Mouse (Mus musculus): ENCODE data around the gene Mok. TPM values are rescaled to one million over a fixed set of nuclear protein-coding genes. Genes with fewer than 3 reads are reported as not detected.

Gene Mok
- total RNA-seq, 1 experiment from 2014 or later: 0.25 TPM

GRCm38 (mm10) chr12:110790580-110790979 lies 50.2 kb downstream of the Mok start:
- no peak for ATAC-seq (replicated peaks in 1 of 2; ENCODE audit: insufficient read depth in 1 of 2, low FRiP score in 2 of 2, low TSS enrichment in 1 of 2, low read depth in 1 of 2, poor library complexity in 2 of 2, severe bottlenecking in 2 of 2)

DNA sequence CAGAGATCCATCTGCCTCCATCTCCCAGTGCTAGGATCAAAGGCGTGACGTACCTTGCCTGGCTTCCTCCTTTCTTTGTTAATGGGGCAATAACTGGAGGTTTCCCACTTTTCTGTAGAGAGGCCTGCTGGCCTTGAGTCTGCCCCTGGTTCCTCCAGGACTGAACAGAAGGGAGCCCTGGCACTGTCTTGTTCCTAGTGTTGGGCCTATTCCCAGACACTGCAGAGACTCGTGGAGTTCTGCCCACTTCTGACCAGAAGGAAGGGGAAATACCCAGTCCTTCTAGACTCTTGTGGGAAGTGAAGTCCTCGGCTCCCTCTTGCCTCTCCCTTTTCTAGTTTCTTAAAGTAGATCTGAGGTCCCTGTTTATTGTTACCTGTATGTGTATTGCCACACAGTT lies 54.5 kb downstream of the Mok start:
- no peak for ATAC-seq (replicated peaks in 1 of 2; ENCODE audit: insufficient read depth in 1 of 2, low FRiP score in 2 of 2, low TSS enrichment in 1 of 2, low read depth in 1 of 2, poor library complexity in 2 of 2, severe bottlenecking in 2 of 2)

- no peak for ATAC-seq (replicated peaks in 1 of 2; ENCODE audit: insufficient read depth in 1 of 2, low FRiP score in 2 of 2, low TSS enrichment in 1 of 2, low read depth in 1 of 2, poor library complexity in 2 of 2, severe bottlenecking in 2 of 2)
Measured at GRCm38 (mm10) chr12:110784211-110784610, 56.5 kb downstream of the Mok start.

DNA sequence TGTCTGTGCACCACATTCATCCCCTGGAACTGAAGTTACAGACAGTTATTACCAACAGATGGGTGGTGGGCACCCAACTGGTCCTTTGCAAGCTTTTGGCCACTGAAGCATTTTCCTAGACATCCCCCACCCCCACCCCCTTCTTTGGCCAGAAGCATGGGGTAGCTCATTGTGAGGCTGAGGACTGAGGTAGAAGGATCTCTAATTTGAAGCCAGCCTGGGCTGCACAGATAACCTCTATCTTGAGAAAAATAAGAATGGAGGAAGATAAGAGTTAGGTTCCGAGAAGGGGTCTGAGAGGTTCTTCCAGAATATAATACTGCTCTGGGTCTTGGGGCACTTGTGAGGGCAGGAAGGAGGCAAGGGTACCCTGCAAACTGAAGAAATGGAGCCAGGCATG lies 58.5 kb downstream of the Mok start:
- ATAC-seq (replicated peaks in 1 of 2; ENCODE audit: insufficient read depth in 1 of 2, low FRiP score in 2 of 2, low TSS enrichment in 1 of 2, low read depth in 1 of 2, poor library complexity in 2 of 2, severe bottlenecking in 2 of 2): no peak

DNA sequence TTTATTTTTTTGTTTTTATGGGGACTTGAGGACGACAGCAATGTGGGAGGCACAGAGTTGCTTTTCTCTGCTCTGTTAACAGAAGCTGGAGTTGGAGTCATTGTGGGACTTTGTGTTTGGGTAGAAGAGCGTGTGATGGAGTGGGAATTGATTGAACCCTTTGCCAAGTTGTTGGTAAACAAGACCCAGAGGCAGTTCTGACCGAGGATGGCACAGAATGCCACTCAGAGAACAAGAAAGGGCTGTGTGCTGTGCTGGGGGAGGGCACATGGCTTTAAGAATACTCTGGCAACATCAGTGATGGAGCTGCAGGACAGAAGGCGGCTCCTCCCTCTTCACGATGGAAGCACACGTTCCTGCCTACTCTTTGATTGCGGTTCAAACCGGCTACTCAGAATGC lies 59.6 kb downstream of the Mok start:
- no peak for ATAC-seq (replicated peaks in 1 of 2; ENCODE audit: insufficient read depth in 1 of 2, low FRiP score in 2 of 2, low TSS enrichment in 1 of 2, low read depth in 1 of 2, poor library complexity in 2 of 2, severe bottlenecking in 2 of 2)

DNA sequence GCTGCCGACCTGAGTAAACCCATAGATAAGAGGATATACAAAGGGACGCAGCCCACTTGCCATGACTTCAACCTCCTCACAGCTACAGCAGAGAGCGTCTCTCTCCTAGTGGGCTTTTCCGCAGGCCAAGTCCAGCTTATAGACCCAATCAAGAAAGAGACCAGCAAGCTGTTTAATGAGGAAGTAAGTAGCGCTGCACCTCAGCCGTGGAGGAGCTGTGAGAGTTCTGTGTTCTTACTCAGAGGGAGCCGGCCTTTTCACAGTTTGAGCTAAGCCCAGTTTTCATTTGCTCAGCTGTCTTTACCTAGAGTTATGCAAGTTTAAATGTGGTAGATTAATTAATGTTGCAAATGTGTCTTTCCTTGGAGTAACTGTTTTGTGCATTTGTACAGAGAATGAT lies 61.4 kb downstream of the Mok start:
- 0 out of 4 replicates have a peak, but pooled peaks have one; percentile 22 to 25 for ATAC-seq (replicated peaks in 1 of 2; ENCODE audit: insufficient read depth in 1 of 2, low FRiP score in 2 of 2, low TSS enrichment in 1 of 2, low read depth in 1 of 2, poor library complexity in 2 of 2, severe bottlenecking in 2 of 2)

- peak; percentile 54 to 58 for ATAC-seq (replicated peaks in 1 of 2; ENCODE audit: insufficient read depth in 1 of 2, low FRiP score in 2 of 2, low TSS enrichment in 1 of 2, low read depth in 1 of 2, poor library complexity in 2 of 2, severe bottlenecking in 2 of 2)
Measured at GRCm38 (mm10) chr12:110777853-110778252, 62.9 kb downstream of the Mok start.

- peak; percentile 19 to 72; a peak in 2 of 4 replicates for ATAC-seq (replicated peaks in 1 of 2; ENCODE audit: insufficient read depth in 1 of 2, low FRiP score in 2 of 2, low TSS enrichment in 1 of 2, low read depth in 1 of 2, poor library complexity in 2 of 2, severe bottlenecking in 2 of 2)
Measured at GRCm38 (mm10) chr12:110775628-110776426, 64.9 kb downstream of the Mok start.

DNA sequence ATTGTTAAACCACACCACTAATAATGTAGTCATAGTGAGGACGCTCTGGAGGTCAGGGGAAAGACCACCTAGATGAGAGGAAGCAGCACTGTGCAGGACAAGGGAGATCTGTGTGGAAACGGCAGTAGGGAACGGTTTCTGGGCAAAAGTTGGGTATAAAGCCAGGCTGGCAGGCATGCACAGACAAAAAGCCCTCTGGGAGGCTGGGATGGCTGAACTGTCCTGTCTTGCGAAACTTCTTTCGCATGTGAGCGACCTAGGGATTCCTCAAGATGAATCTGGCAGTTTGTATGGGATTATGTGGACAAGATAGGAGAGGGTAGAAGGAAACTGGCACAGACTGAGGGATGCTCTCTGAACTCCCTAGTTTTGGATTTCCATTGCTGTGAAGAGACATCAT lies 68.8 kb downstream of the Mok start:
- no peak for ATAC-seq (replicated peaks in 1 of 2; ENCODE audit: insufficient read depth in 1 of 2, low FRiP score in 2 of 2, low TSS enrichment in 1 of 2, low read depth in 1 of 2, poor library complexity in 2 of 2, severe bottlenecking in 2 of 2)

- peak; percentile 84 to 89 for ATAC-seq (replicated peaks in 1 of 2; ENCODE audit: insufficient read depth in 1 of 2, low FRiP score in 2 of 2, low TSS enrichment in 1 of 2, low read depth in 1 of 2, poor library complexity in 2 of 2, severe bottlenecking in 2 of 2)
Measured at GRCm38 (mm10) chr12:110770479-110771247, 70.1 kb downstream of the Mok start.

- ATAC-seq (replicated peaks in 1 of 2; ENCODE audit: insufficient read depth in 1 of 2, low FRiP score in 2 of 2, low TSS enrichment in 1 of 2, low read depth in 1 of 2, poor library complexity in 2 of 2, severe bottlenecking in 2 of 2): no peak
Measured at GRCm38 (mm10) chr12:110769660-110770297, 71.0 kb downstream of the Mok start.

DNA sequence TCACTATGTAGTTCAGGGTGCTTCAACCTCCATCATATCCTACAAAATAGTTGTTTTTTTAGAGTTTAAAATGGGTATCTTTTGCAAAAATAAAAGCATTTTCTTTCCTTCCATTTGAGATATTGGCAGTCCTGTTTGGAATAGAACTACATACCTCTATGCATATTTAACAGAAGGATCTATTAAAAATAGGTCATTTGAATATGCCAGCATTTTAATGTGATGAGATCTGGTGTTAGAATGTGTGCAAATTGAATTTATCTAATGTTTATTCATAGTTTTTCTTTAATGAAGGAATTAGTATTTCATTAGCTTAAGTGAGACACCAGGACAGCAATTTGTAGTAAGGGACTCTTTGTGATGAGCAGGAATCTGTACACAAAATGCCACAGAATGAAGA lies 72.2 kb downstream of the Mok start:
- no peak for ATAC-seq (replicated peaks in 1 of 2; ENCODE audit: insufficient read depth in 1 of 2, low FRiP score in 2 of 2, low TSS enrichment in 1 of 2, low read depth in 1 of 2, poor library complexity in 2 of 2, severe bottlenecking in 2 of 2)

- peak; percentile 49 to 60; a peak in 3 of 4 replicates for ATAC-seq (replicated peaks in 1 of 2; ENCODE audit: insufficient read depth in 1 of 2, low FRiP score in 2 of 2, low TSS enrichment in 1 of 2, low read depth in 1 of 2, poor library complexity in 2 of 2, severe bottlenecking in 2 of 2)
Measured at GRCm38 (mm10) chr12:110764531-110764930, 76.2 kb downstream of the Mok start.

DNA sequence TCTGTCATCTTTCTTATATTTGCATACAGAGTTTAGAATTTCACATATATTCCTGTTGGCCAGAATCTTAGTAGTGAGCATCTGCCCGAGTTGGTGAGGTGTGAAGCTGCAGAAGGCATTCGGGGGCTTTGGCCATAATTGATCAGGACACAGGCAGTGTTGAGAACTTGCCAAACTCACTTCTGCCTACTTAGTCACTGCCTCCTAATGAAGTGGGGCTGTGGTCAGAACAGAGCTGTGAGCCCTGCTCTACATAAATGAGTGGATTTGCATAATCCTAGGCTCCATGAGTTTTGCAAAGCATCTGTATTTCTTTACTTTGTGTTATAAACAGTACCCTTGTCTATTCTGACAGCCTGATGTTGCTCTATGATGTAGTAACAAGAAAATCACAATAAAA lies 78.4 kb downstream of the Mok start:
- ATAC-seq (replicated peaks in 1 of 2; ENCODE audit: insufficient read depth in 1 of 2, low FRiP score in 2 of 2, low TSS enrichment in 1 of 2, low read depth in 1 of 2, poor library complexity in 2 of 2, severe bottlenecking in 2 of 2): no peak

GRCm38 (mm10) chr12:110758932-110759331 lies 81.8 kb downstream of the Mok start:
- peak; percentile 29 to 51; a peak in 2 of 4 replicates for ATAC-seq (replicated peaks in 1 of 2; ENCODE audit: insufficient read depth in 1 of 2, low FRiP score in 2 of 2, low TSS enrichment in 1 of 2, low read depth in 1 of 2, poor library complexity in 2 of 2, severe bottlenecking in 2 of 2)
